Mouse (Mus musculus): ENCODE results near the gene Foxp1. TPM values are rescaled to one million over a fixed set of nuclear protein-coding genes. Genes with fewer than 3 reads are reported as not detected.

Foxp1 gene
- polyA plus RNA-seq, 1 experiment = 76.1 TPM

DNA sequence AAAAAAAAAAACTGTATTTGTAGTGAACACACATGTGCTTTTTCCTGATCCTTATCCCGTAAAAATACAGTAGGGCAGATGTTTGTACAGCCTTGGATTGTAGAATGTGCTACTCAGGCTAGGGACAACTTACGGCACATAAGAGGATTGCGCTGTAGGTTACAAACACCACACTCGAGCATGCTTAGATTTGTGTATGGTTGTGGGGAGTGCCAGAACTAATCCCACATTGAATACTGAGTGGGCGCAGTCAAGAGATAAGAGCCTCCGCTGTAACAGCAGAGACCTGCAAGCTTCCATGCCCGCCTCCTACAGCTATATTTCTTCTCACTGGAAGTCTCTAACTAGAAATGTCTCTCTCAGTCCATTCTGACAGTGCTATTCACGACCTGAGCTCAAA lies 286.9 kb downstream of the Foxp1 start:
- H3K27me3 ChIP-seq (replicated peaks) = no peaks in the 10 kb centered on the region
- no peaks in the 10 kb centered on the region for H3K4me1 ChIP-seq
- no peaks in the 10 kb centered on the region for H3K9me3 ChIP-seq
- H3K4me3 ChIP-seq (replicated peaks) = no peak overlapping the region
- TF ChIP-seq GATA1 (IDR thresholded peaks at IDR 0.05; ENCODE audit: borderline replicate concordance, low read length) (no peak), FLI1 (IDR thresholded peaks at IDR 0.05; ENCODE audit: low read length) (no peak)
- H3K36me3 ChIP-seq (replicated peaks; ENCODE audit: low read length) = no peaks in the 10 kb centered on the region

DNA sequence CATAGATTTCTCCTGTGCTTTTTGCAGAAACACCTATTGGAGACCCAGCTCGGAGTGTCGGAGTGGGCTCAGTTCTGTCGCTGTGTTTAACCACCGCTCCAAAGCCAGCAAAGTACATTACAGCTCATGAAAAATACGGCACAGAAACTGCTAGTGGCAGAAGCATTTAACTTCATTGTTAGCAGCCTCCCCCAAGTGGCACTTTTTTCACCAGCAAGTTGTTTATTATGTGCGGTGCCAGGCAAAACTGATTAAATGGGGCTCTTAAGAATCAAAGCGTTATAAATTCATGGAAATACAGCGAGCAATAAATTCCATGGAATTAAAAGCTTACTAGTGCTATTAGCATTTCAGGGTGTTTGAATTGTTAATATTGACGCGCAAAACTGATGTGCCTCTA lies 289.1 kb downstream of the Foxp1 start:
- Histone ChIP-seq H3K4me1 (no peaks in the 10 kb centered on the region), H3K27me3 (replicated peaks) (no peaks in the 10 kb centered on the region), H3K36me3 (replicated peaks; ENCODE audit: low read length) (no peaks in the 10 kb centered on the region), H3K9me3 (no peaks in the 10 kb centered on the region), H3K4me3 (replicated peaks) (no peak overlapping the region)
- TF ChIP-seq FLI1 (IDR thresholded peaks at IDR 0.05; ENCODE audit: low read length) (no peak), GATA1 (IDR thresholded peaks at IDR 0.05; ENCODE audit: borderline replicate concordance, low read length) (no peak)

DNA sequence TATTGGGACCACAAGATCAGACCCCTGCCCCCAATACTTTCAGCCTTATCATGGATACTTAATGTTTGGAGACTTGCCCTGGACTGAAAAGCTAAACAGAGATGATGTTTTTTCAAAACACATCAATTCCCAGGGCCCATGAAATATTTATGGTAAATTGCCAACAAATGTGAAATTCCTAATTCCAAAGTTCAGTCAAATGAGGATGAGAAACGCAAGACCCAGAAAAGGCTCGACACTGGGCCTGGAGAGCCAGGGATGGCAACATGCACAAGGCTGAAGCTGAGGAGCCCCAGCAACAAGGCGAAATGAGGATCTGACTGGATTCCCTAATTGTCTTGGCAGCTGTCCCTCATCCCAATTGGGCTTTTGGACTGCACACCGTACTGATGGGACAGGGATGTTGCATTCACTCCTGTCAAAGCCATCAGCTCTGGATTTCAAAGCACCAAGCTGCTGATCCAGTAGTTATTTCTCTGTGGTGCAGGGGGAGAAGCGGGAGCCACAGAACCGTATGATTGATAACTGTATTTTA lies 294.1 kb downstream of the Foxp1 start:
- TF ChIP-seq FLI1 (IDR thresholded peaks at IDR 0.05; ENCODE audit: low read length) (no peak), GATA1 (IDR thresholded peaks at IDR 0.05; ENCODE audit: borderline replicate concordance, low read length) (no peak)
- Histone ChIP-seq H3K4me3 (replicated peaks) (no peak overlapping the region), H3K36me3 (replicated peaks; ENCODE audit: low read length) (no peaks in the 10 kb centered on the region), H3K27me3 (replicated peaks) (no peaks in the 10 kb centered on the region), H3K9me3 (no peaks in the 10 kb centered on the region), H3K4me1 (no peaks in the 10 kb centered on the region)

DNA sequence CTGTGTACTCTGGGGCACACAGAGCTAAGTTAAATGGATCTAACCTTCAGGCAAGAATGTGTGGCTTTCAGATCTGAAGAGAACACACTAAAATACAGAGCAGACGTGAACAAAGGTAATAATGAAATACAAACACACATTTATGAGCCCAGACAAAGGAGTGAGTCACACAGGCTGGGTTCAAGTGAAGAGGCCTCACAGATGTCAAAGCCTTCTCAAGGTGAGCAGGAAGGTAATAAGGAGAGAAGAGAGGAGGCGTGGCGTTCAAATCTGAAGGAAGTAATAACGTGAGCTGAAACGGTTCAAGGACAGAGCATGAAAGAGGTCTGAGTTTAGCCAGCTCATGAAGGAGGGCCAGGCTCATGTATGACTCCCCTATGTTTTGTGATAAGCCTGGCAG lies 301.4 kb downstream of the Foxp1 start:
- Histone ChIP-seq H3K27me3 (replicated peaks) (no peaks in the 10 kb centered on the region), H3K9me3 (no peaks in the 10 kb centered on the region), H3K4me3 (replicated peaks) (no peak overlapping the region), H3K36me3 (replicated peaks; ENCODE audit: low read length) (no peaks in the 10 kb centered on the region), H3K4me1 (no peaks in the 10 kb centered on the region)
- TF ChIP-seq FLI1 (IDR thresholded peaks at IDR 0.05; ENCODE audit: low read length) (no peak), GATA1 (IDR thresholded peaks at IDR 0.05; ENCODE audit: borderline replicate concordance, low read length) (no peak)

DNA sequence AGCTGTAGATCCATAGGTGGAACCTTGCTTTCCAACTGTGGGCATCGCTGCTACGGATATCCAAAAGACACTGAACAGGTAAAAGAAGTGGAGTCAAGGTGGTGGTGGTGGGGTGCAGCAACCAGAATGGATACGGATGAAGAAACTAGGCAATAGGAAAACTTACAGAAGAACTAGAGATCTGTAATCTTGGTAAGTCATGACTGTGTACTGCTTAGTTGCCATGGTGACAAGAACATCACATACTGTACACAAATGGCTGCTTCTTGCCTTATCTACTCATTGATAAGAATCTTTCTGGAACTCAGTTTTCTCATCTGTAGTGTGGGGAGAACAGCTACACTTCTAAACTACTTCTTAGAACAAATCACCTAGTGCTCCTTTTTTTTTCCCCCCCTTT lies 302.0 kb downstream of the Foxp1 start:
- no peaks in the 10 kb centered on the region for H3K9me3 ChIP-seq
- no peak overlapping the region for H3K4me3 ChIP-seq (replicated peaks)
- no peaks in the 10 kb centered on the region for H3K36me3 ChIP-seq (replicated peaks; ENCODE audit: low read length)
- H3K27me3 ChIP-seq (replicated peaks) = no peaks in the 10 kb centered on the region
- TF ChIP-seq GATA1 (IDR thresholded peaks at IDR 0.05; ENCODE audit: borderline replicate concordance, low read length) (no peak), FLI1 (IDR thresholded peaks at IDR 0.05; ENCODE audit: low read length) (no peak)
- no peaks in the 10 kb centered on the region for H3K4me1 ChIP-seq

DNA sequence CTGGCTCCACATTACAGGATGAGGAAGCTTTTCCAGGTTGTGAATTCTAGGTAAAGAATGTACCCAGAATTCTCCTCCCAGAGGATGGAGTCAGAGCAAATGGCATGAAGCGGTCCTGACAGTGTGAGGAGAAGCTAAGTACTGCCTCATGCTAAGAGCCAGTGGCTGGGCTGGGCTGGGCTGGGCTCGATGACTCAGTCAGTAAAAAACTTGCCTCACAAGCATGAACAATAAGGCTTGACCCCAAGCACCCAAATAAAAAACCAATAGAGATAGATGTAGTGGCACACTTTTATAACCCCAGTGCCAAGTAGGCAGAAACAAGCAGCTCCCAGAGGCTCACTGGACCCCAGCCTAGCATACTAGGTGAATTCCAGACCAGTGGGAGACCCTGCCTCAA lies 304.7 kb downstream of the Foxp1 start:
- H3K36me3 ChIP-seq (replicated peaks; ENCODE audit: low read length) = peaks cover 2% of the 10 kb centered on the region

DNA sequence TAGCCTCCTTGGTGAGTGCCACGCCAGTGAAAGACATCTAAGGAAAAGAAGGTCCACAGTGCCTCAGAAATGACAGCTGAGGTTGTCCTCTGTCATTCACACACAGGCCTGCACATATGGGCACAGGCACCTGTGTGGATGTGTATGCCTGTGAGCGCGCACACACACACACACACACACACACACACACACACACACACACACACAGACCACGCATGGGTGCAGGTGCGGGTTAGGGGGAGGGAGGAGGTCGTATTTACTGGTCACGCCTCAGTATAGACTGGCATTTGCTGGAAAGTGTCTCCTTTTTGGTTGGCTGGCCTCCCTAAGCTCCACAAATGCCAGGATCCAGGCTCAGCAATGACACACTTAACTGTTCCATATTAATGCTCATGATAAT lies 305.4 kb downstream of the Foxp1 start:
- Histone ChIP-seq H3K4me3 (replicated peaks) (no peak overlapping the region), H3K9me3 (no peaks in the 10 kb centered on the region), H3K4me1 (peaks cover 7% of the 10 kb centered on the region), H3K36me3 (replicated peaks; ENCODE audit: low read length) (peaks cover 2% of the 10 kb centered on the region), H3K27me3 (replicated peaks) (no peaks in the 10 kb centered on the region)
- TF ChIP-seq GATA1 (IDR thresholded peaks at IDR 0.05; ENCODE audit: borderline replicate concordance, low read length) (no peak), FLI1 (IDR thresholded peaks at IDR 0.05; ENCODE audit: low read length) (no peak)

More for the DNA sequence above, 304.7 kb downstream of the Foxp1 start:
- Histone ChIP-seq H3K4me1 (0 out of 2 replicates have a peak, but pooled peaks cover 3% of the 10 kb centered on the region), H3K4me3 (replicated peaks) (no peak overlapping the region), H3K9me3 (no peaks in the 10 kb centered on the region), H3K27me3 (replicated peaks) (no peaks in the 10 kb centered on the region)
- TF ChIP-seq FLI1 (IDR thresholded peaks at IDR 0.05; ENCODE audit: low read length) (no peak), GATA1 (IDR thresholded peaks at IDR 0.05; ENCODE audit: borderline replicate concordance, low read length) (no peak)

DNA sequence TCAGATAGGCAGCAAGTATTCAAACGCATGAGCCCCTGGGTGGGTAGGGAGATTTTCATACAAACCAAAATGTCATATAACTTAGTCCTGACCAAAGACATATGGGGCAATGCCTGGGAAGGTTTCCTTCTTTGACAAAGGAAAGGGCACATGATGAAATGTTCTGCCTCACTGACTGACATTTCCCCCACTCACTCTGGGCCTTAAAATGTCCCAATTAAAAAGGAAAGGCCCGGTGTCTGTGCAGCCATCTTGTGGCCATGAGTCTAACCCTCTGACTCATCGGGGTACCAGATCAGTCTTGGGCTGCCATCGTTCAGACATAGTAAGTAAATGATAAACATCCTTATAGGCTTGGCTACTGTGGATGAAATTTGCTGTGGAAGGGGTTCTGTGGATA lies 310.1 kb downstream of the Foxp1 start:
- no peak for TF ChIP-seq GATA1 (IDR thresholded peaks at IDR 0.05; ENCODE audit: borderline replicate concordance, low read length)
- no peak for TF ChIP-seq FLI1 (IDR thresholded peaks at IDR 0.05; ENCODE audit: low read length)
- Histone ChIP-seq H3K27me3 (replicated peaks) (no peaks in the 10 kb centered on the region), H3K36me3 (replicated peaks; ENCODE audit: low read length) (peaks cover 2% of the 10 kb centered on the region), H3K9me3 (no peaks in the 10 kb centered on the region), H3K4me1 (peaks cover 27% of the 10 kb centered on the region), H3K4me3 (replicated peaks) (no peak overlapping the region)

DNA sequence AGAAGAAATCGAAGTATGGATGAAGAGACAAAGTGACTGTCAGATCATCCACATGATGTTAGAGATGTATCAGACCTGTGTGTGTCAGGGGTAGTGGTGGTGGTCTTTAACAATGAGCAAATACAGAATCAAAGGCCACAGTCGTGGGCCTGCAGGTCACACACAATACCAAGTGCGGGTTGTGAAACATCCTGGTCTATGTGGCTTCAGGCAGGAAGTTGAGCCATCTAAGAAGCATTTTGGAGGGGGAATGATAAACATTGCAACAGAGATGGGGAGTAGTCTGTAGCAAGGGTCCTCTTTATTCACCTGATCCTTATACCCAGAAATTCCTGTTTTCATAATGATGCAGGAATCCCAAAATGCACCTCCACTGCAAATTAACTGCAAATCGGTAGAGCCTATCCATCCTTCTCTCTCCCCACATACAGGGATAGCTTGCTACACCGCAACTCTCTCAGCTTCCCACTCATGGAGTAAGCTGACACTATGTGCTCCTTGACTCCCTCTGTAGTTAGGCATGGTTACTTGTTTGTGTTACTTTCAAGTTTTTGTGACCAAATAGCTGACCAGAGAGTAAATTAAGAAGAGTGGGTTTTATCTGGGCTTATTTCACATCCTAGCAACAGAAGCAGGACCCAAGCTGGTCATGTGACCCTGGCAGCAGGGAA lies 310.7 kb downstream of the Foxp1 start:
- Histone ChIP-seq H3K4me1 (peaks cover 32% of the 10 kb centered on the region), H3K36me3 (replicated peaks; ENCODE audit: low read length) (peaks cover 2% of the 10 kb centered on the region), H3K9me3 (no peaks in the 10 kb centered on the region), H3K27me3 (replicated peaks) (no peaks in the 10 kb centered on the region), H3K4me3 (replicated peaks) (no peak overlapping the region)
- TF ChIP-seq FLI1 (IDR thresholded peaks at IDR 0.05; ENCODE audit: low read length) = no peak
- no peak for TF ChIP-seq GATA1 (IDR thresholded peaks at IDR 0.05; ENCODE audit: borderline replicate concordance, low read length)

DNA sequence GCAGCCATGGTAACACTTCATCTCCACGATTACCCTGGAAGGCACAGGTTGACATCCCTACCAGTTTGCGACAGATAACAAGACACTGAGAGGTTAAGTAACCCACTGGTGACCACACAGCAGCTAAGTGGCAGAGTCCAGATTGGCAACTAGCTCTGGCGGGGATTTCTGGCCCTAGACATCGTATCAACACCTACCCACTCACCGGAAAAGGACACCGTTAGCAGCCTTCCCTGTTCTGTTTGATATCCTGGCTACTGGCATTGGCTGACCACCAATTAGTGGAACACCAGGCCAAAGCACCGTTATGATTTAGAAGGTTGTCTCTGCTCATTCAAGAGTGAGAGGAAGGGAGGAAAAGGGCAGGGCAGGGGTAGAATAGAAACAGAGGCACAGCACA lies 312.4 kb downstream of the Foxp1 start:
- TF ChIP-seq FLI1 (IDR thresholded peaks at IDR 0.05; ENCODE audit: low read length) (no peak), GATA1 (IDR thresholded peaks at IDR 0.05; ENCODE audit: borderline replicate concordance, low read length) (no peak)
- H3K4me1 ChIP-seq = peaks cover 43% of the 10 kb centered on the region
- no peak overlapping the region for H3K4me3 ChIP-seq (replicated peaks)
- H3K9me3 ChIP-seq = no peaks in the 10 kb centered on the region
- H3K27me3 ChIP-seq (replicated peaks) = no peaks in the 10 kb centered on the region
- peaks cover 2% of the 10 kb centered on the region for H3K36me3 ChIP-seq (replicated peaks; ENCODE audit: low read length)
